Mouse (Mus musculus): ENCODE measurements around the gene Mitf.

DNA sequence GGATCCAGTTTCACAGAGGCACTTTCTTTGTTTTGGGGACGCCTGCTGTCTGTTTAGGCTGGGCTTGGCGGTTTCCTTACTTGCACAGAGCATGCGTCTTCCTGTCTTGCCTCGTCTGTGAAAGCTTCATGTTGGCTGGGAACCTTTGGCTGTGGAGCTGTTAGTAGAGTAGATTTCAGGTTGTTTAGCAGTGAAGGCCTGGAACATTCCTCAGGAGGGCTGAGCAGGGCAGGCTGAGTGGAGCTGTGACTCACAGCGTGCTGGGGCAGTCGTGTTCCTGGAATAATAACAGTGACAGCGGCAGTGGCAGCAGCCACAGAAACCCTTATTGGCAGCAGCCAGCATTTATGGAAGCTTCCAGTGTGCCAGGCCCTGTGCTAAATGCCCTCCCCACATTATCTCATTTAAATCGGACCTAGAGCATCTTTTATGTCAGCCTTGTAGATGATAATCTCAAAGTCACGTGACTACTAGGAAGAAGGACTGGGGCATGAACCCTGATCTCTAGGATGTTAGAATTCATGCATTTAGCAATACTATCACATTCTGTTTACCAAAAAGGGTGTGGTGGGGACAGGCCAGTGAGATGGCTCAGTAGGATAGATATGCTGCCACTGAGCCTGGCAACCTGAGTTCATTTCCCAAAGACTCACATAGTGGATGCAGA lies 41.5 kb downstream of the Mitf start:
- no peak for TF ChIP-seq CTCF (conservative IDR thresholded peaks at IDR 0.05; ENCODE audit: low read length)
- TF ChIP-seq NANOG (IDR thresholded peaks at IDR 0.05; ENCODE audit: borderline replicate concordance, low read length), result no peak

Data from E14TG2a.4 (cell line).